Mouse (Mus musculus): ENCODE measurements around the gene 9330182L06Rik. TPM values are rescaled to one million over a fixed set of nuclear protein-coding genes. Genes with fewer than 3 reads are reported as not detected.

9330182L06Rik gene
- total RNA-seq, 2 experiments from 2014 or later: 0.17 to 0.36 TPM

DNA sequence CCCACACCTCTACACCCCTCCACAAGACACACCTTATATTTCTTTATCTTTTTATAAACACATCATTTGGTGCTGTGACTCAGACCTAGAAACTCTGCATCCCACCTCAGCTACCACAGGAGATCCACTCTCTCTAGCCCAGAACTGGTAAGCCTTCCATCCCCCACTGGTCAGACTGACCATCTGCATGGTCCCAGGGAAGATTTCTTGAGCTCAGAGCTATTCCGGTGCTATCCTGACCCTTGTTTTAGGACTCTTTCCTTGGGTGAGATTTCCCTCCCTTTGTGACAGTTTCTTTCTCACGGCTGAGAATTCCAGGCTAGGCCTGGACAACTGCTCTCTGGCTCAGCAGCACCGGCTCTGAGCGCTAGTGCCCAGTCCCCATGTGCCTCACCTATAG lies 231.3 kb downstream of the 9330182L06Rik start:
- intact Hi-C loops (cut with DNase I): no loop called here
- no peak for DNase-seq

DNA sequence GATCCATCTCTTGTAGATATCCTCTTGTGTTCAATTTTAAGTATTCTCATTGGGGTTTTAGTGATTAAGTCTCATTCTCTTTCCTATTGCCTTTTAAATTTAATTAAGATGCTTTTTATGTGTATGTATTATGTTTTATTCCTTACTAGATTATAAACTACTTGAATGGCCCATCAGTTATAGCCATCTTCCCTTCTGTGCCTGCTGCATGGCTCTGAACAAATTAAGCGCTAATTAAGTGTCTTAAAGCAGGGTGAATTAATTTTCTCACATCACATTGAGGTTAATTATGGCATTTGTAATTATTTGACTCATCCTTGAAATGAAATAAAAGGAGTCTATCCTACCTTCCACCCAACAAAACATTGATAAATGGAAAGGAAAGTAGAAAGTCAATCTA lies 245.1 kb downstream of the 9330182L06Rik start:
- DNase-seq: no peak
- intact Hi-C loops (cut with DNase I): no loop called here

DNA sequence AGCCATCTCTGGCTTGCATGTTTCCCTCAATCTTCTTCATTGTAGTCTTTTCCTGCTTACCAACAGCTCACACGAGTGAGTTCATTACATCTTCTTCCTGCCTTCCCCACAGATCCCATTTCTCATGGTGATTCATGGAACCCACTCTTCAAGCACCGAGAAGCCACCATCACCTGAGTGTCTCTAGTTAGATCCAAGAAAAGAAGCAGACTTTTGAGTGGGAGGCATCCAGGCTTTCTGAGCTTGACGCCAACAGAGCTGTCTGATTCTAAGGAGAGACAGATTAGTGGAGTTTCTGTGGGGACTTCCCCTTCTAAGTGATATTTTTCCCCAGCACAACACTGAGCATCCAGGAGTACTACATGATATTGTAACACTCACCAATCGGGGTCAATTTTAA lies 259.6 kb downstream of the 9330182L06Rik start:
- intact Hi-C loops (cut with DNase I): no loop called here
- DNase-seq: no peak

Small RNA genes within 50 kb of the gene (microRNA-seq; reads per million reads assigned to microRNA genes)
- 0 to 0.35 reads per million in 2 experiments for gene Mir879

Other genes with a start within 250 kb of the 9330182L06Rik start
- gene Tmem243, start 165.4 kb upstream of the 9330182L06Rik start, total RNA-seq (2021): 1 to 10 TPM; 7.2 to 8.9 TPM
- gene Dmtf1, start 104.3 kb upstream of the 9330182L06Rik start, total RNA-seq (2021): 10 to 100 TPM; 18.4 to 19.4 TPM